Mouse (Mus musculus): ENCODE measurements around the gene Dab2ip.

Dab2ip gene

DNA sequence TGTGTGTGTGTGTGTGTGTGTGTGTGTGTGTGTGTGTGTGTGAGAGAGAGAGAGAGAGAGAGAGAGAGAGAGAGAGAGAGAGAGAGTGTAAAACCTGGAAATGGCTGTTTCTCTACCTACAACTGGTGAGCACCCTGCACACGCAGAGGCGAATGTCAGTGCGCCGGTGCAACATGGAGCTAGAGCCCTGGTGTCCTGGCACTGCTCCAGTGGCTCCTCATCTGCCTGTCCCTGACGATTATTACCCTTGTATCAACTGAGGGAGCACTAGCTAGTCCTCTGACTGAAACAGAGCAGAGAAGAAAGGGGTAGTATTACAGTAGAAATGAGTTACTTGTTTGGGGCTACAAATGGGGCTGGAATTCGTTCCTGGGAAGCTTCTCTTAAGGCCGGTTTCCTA is 155.4 kb downstream of the Dab2ip start:
- no peak for DNase-seq (ENCODE audit: low spot score in 2 of 2)

DNA sequence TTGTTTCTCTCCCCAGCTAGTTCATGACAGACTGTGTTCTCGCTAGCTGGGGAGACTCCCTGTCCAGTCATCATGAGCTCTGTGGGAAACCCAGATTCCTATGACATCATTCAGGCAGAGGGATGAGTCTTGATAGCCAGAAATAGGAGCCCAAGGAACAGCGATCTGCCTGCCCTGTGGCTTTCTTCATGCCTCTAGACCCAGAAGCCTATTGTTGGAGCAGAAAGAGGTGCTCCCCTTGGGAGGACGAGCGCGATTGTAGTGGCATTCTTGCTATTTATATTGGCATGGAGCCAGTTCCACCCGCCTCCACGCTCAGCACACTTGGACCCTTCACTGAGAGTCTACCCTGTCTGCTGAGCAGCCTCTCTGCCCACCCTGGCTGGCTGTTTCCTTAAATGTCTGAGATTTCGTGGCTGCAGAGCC is 156.7 kb downstream of the Dab2ip start:
- no peak for DNase-seq (ENCODE audit: low spot score in 2 of 2)

DNA sequence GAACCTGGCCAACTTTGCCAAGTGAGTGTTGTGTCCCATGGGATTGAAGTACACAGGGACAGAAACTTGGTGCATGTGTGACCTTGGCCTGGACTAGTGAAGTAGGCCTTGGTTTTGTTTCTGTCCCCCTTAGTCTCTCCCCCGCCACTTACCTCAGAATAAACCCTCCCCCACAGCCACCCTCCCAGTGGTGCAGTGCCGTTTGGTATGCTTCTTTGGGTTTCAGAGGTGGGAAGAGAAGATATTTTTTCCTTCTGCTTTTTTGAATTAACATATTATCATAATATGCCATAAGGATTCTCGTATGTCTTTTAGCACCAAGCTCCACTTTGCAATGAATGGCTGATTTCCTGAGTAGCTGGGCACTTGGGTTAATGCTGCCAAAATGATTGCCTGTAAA is 157.4 kb downstream of the Dab2ip start:
- DNase-seq (ENCODE audit: low spot score in 2 of 2) = no peak

DNA sequence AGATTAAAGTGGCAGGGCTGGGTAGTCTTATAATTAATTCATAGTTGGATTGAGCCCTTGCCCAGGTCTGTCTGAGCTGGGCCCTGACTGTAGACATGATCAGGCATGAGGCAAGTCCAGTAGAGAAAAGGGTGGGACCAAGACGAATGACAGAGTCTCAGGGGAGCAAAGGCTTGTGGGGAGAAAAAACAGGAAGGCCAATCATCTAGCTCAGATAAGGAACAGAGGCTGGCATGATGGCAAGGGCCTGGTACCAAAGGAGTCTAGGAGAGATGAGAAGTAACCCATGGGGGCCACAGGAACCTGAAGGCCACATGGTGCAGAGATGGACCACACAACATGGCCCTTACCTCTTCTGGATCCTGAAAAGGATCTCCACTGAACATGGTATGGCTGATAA is 158.1 kb downstream of the Dab2ip start:
- DNase-seq (ENCODE audit: low spot score in 2 of 2) = no peak

DNA sequence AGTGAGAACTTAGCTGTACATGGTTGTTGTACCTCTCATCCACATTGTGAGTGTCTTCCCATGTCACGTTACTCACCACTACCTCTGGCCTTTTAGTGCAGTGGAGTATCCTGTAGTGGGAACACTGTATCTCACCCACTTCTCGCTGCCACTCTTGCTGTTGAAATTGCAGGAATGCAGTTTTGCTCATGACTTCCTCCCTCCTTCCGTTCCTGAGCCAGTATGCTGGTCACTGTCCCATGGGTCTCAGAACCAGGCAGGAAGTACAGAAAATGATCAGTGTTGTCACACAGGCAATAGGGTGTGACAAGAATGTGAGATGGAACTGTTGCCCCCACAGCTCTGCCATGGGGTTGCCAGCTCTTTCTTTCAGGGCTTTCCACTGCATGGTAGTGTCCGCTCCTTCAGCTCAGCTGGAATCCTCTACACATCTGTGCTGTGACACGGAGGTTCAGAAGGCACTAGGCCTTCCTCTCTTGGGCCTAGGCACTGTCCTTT is 160.0 kb downstream of the Dab2ip start:
- DNase-seq (ENCODE audit: low spot score in 2 of 2) = no peak

DNA sequence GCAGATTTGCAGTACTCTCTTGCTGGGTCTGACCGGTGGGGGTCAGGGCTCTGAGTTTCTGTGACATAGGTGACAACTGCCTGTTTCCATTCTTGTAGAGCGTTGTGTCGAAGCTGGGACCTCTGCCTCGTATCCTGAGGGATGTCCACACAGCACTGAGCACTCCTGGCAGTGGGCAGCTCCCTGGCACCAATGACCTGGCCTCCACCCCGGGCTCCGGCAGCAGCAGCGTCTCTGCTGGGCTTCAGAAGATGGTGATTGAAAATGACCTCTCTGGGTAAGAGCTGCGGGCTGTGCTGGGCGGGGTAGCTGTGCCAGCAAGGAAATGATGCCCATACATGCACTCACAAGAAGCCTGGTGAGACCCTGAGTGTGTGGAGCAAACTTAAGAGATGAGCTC is 160.6 kb downstream of the Dab2ip start:
- DNase-seq (ENCODE audit: low spot score in 2 of 2) = no peak

DNA sequence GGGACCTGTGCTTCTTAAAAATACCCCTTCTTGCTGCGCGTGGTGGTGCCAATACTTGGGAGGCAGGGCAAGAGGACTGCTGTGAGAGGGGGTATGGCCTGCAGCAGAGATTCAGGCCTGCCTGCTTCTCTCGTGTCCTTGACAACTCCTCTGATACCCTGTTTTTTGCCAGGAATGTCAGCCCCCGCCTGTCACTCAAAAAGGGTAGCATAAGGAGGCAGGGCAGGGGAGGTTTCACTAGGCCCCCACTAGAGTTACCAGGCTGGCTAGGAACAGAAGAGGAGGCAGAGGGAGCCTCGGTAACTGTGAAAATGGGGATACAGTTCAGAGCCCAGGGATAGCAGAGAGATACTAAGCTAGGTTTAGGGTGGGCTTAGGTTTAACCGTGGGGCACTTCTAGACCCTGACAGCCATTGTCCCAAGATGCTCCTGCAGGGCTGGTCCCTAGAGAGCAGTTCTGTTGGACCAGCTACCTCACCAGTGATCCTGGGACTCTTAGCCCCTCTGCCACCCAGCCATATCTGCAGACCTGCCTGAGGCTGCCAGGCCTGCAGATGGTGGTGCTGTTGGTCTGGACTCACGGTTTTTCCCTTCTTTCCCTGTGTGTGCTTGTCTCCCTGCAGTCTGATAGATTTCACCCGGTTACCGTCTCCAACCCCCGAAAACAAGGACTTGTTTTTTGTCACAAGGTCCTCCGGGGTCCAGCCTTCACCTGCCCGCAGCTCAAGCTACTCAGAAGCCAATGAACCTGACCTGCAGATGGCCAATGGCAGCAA is 161.4 kb downstream of the Dab2ip start:
- no peak for DNase-seq (ENCODE audit: low spot score in 2 of 2)

DNA sequence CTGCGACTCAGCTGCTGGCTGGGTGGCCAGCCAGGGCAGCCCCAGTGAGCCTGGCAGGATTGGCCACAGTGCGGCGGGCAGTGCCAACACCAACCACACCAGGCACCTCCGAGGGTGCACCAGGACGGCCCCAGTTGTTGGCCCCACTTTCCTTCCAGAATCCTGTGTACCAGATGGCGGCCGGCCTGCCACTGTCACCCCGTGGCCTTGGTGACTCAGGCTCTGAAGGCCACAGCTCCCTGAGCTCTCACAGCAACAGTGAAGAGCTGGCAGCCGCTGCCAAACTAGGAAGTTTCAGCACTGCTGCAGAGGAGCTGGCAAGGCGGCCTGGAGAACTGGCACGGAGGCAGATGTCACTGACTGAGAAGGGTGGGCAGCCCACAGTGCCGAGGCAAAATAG is 162.0 kb downstream of the Dab2ip start:
- peak in 1 of 2 experiments; percentile 65 for DNase-seq (ENCODE audit: low spot score in 2 of 2)

DNA sequence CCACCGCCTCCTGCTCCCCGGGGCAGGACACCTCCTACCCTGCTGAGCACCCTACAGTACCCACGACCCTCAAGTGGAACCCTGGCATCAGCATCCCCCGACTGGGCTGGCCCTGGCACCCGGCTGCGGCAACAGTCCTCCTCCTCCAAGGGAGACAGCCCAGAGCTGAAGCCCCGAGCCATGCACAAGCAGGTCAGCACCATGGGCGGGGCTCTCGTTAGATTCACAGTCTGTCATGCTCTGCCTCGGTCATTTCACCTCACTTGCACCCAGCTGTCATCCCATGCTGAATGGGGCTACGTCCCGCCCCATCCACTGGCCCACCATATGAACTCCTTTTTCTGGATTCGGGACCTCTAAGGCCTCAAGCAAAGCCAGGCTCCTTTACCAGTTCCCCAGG is 162.5 kb downstream of the Dab2ip start:
- no peak for DNase-seq (ENCODE audit: low spot score in 2 of 2)

DNA sequence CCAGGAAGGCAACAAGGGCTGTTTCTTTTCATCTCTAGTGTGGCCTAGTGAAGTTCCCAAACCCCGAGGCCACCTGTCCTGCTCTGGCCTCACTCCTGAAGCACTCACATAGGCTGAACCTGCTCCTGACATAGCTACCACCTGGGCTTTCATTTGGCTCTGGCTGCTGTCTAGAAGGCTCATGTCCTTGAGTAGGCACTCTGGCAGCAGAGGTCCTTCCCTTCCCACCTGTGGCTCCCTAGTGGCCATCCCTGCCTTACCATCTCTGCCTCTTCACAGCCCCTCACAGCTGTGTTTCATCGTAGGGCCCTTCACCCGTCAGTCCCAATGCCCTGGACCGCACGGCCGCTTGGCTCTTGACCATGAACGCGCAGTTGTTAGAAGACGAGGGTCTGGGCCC is 162.9 kb downstream of the Dab2ip start:
- DNase-seq (ENCODE audit: low spot score in 2 of 2) = no peak

DNA sequence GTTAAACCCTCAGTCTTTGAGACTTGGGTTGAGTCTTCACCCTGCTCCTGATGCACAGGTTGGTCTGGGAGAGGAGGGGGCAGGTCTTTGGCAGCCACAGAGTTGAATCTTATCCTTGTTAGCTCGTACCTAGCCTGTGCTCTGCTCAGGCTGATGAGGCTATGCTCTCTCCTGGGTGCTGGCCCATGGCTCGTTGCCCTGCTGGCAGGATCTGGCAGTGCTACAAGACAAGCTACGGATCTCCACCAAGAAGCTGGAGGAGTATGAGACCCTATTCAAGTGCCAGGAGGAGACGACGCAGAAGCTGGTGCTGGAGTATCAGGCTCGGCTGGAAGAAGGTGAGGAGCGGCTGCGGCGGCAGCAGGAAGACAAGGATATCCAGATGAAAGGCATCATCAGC is 164.8 kb downstream of the Dab2ip start:
- DNase-seq (ENCODE audit: low spot score in 2 of 2) = peak in 1 of 2 experiments; percentile 47

DNA sequence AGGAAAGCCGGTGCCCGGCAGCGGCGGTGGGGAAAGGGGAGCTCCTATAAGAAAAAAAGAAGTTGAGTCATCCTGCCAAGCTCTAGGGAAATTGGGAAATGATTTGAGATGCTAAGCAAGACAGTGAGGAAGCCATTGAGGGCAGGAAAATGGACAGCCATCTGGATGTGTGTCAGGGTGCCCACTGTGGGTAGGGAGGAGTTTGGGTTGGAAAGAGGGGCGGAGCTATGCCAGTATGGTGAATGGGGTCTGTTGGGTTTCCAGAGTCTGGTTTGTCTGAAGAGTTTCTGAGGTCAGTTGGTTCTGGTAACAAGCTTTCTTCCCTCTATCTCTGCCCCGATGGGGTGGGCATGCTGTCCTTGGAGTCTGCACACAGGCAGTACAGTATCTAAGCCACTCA is 165.2 kb downstream of the Dab2ip start:
- DNase-seq (ENCODE audit: low spot score in 2 of 2) = no peak

DNA sequence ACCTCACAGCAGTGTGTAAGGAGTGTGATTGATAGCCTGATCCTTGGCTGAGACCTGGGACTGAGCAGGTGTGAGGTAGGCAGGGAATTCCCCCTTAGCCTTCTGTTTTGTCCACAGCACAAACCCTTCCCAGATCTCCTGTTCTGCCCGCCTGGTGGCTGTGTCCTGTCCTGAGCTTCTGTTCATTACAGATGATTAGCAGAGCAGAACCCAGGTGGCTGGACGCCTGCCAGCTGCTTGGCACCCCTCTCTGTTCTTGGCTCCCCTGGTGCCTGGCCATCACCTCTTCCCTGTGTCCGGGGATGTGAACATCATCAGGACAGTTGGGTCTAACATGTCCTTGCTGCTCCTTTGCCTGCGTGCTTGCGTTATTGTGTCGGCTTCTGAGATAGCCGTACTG is 165.6 kb downstream of the Dab2ip start:
- DNase-seq (ENCODE audit: low spot score in 2 of 2) = peak in 1 of 2 experiments; percentile 68

DNA sequence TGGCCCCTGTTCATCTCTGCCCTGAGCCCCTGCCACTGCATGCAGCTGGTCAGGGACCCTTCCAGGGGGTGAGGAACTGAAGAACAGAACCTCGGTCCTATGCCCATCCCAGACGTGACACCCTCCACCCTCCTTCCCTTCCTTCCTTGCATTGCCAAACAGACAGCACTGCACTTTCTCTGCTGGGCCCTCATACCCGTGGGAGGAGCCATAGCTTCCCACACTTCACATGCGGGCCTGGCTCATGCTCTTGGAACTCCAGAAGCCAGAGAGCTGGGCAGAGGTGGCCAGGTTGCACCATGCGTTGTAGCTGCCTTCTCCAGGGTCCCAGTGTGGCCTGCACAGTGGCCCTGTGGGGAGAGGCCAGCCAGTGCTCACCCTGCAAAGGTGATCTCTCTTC is 170.6 kb downstream of the Dab2ip start:
- no peak for DNase-seq (ENCODE audit: low spot score in 2 of 2)

DNA sequence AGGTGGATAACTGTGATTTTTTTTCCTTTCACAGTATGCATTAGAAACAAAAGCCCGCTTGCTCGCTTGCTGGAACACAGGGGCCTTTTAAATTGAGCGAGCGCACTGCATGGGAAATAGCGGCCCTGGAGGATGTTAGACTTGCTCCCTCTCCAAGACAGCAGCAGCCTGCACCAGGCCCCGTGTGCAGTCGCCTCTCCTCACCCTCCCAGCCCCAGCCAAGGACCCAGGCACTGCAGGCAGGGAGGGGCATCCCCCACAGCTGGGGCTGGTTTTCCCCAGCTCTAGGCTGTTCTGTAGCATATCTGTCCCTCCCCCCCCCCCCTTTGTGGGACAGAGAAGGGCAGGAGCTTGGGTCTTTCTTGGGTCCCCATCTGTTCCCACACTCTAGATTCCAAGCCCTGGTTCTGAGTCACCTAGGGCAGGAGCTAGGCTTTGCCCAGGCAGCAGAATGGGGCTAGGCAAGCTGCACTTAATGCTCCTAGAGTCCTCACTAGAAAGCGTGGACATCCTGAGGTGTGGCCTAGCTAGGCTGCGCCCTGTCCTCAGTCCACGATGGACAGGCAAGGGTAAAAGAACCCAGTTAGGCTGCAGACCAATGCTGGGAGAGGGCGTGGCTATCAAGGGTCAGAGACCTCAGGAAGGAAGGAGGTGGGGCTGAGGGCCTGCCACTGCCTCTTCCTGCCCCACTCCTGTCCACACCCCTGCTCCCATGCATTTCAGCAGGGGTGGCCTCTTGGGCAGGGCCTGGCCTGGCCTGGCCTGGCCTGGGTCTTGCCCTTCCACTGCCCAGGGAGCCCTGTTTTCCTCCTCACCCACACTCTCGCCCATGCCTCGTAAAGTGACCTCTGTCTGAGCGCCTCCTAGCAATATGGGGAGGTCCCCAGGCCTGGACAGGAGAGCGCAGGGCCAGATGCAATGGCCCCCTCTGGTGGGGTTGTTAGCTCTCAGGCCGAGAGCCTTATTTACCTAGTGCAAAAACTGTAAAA is 171.3 kb downstream of the Dab2ip start:
- no peak for DNase-seq (ENCODE audit: low spot score in 2 of 2)

DNA sequence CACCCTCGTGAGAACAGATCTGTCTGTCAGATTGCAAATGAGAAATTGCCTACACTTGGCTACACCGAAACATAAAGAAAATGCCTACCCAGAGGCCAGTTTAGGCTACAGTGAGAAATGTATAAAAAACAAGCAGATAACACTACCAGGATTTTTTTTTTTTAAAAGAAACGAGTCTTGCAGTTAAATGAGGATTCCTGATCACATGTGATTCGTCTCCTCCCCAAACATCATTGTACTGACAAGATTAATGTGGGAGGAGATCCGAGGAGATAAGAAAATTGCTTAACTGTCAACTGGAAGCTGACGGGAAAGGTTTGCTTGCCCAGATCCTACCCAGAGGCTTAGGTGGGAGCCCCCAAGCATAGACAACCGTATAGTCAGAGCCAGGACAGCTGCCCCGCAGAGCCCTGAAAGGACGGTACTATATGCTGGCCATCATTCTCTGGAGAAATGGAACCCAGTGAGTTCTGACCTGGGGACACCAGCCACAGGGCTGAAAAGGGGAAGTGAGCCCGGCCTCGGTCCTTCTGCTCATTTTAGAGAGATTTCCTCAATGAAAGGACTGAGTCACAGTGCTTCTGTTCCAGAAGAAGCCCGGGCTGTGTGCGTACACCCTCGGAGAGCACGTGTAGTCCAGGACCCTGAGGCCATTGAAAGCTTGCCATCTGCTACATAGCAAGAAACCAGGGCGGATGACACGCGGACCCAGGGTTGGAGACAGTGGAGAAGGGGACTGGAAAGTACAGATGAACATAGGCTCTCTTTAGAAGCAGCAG is 173.8 kb downstream of the Dab2ip start:
- DNase-seq (ENCODE audit: low spot score in 2 of 2) = no peak

DNA sequence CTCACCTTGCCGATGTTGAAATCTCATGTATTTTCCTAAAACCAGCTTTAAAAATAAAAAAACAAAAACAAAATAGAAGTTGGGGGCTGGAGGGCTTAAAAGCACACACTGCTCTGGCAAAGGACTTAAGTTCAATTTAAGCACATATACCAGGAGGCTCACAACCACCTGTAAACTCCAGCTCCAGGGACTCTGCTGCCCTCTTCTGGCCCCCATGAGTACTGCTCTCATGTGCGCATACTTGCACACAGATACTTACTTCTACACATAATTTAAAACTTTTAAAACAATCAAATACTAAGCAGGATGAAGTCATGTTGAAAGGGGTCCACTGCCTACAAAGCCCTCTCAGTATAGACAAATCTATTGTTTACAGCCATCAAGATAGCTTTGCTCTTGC is 176.9 kb downstream of the Dab2ip start:
- no peak for DNase-seq (ENCODE audit: low spot score in 2 of 2)

DNA sequence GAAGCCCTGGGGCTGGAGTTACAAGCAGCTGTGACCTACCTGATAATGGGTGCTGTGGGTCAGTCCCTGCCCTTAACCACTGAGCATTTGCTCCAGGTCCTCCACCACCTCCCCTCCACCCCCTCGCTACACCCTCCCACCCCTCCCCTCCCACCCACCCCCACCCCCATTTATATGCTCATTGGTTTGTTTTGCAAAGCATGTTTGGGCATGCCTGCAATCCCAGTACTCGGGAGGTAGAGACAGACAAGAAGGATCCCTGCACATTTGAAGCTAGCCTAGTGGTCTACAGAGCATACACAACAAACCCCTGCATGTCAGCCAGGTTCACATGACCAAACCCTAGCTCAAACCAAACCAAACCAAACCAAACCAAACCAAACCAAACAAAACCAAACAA is 178.0 kb downstream of the Dab2ip start:
- no peak for DNase-seq (ENCODE audit: low spot score in 2 of 2)

DNA sequence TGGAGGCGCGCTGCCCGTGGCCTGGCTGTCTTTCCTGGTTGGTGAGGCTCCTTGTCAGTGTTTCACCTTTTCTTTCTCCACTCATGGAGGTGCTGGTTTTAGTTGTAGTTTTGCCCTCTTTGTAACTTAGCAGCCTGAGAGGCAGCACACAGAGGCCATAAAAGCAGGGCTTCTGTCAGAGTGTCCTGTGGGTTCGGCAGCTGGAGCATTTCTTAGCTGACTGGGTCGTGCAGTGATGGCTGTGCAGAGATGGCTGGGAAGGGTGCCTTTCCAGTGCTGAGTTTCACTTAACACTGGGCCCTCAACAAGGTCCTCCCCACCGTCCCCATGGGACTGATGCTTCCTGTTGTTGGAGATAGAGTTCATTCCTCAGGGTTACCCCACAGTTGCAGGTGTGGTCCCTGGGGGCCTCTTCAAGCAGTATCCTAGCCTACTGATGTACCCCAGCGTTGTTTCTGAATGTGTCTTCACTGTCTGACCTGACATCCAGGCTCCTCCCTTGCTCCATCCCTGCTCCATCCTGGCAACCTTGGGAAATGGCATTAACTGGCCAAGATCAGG is 179.5 kb downstream of the Dab2ip start:
- DNase-seq (ENCODE audit: low spot score in 2 of 2) = no peak

DNA sequence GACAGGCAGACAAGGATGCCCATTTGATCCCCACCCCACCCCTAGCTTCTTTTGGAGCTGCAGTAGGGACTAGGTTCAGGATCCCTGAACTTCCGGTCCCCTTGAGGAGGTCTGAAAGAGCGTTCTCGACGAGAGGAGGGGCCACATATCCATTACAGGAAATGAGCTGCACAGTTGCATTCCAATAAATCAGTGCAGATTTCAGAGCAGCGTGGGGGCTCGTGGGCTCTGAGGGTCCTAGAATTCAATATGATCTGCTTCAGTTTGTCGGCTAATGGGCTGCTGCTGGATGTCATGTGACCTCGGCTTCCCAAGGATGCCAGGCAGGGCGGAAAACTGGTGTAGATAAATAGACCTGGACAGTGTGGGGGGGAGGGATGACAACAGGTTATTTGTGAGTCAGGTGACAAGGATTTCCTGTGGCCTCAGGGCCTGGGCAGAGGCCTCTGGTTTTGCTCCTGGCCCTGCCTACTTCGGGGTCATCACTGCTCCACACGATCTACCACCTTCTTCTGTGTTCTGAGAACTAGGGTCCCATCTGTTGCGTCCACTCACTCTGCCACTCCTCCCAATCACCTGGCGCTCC is 181.7 kb downstream of the Dab2ip start:
- DNase-seq (ENCODE audit: low spot score in 2 of 2) = no peak

DNA sequence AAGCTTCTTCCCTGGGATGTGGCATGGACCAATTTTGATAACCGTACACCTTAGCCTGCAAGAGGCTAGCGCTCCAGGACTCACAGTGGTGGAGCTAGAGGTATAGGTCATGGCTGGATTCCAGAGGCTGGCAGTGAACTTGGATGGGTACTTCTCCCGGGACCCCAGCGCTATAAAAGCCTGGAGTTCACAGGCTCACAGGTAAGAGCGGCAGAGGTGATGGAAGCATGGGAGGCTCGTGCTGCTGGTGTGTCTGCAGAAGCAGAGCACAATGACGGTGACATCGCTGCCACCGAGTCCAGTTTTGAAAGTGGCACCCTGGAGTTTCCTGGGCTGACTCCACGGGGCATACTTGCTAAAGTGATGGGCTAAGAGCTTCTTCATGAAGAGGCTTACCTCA is 187.8 kb downstream of the Dab2ip start:
- no peak for DNase-seq (ENCODE audit: low spot score in 2 of 2)
